Mouse (Mus musculus) NIH3T3 (cell line): ENCODE data around the gene Snta1.

ENCODE experiments used
- DNase-seq: peaks from one replicate; pipeline ENCODE4 v3.0.0-alpha.2; 2012; ENCODE audit warnings: low read depth

Snta1 gene

DNA sequence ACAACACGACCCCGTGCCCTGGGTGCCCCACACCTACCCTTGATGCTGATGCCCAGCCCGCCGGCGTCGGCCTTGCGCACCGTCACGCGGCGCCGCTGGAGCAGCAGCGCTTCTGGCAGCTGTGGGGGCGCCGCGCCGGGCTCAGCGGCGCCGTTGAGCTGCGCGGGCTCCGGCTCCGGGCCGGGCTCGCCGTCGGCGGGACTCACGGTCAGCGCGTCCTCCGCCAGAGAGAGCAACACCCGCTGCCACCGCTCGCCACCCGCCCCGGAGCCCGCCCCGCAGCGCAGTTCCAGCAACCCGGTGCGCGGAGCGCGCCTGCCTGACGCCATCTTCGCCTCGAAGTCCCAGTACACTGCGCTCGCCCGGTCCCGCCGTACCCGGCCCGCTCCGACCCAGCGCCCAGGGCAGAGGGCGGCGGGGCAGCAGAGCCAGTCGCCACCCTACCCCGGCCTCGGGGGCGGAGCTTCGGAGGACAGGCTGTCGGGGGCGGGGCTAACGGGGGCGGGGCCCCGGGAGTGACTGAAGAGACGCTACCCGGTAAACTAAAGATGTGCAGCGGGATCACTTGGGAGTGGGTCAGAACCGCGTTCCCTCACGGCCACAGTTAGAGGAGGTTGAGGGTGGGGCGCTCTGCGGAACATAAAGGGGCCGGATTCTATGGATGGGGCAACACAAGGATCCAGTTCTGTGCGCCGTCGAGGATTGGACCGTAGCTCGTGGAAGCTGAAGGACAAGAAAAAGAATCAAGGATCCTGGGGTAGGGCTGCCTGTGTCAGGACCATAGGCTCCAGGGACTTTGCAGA lies at the start of gene Snta1:
Snta1 (minus strand) TSS at position 457 of the 803 bp plus-strand sequence.
- DNase-seq: no peak

DNA sequence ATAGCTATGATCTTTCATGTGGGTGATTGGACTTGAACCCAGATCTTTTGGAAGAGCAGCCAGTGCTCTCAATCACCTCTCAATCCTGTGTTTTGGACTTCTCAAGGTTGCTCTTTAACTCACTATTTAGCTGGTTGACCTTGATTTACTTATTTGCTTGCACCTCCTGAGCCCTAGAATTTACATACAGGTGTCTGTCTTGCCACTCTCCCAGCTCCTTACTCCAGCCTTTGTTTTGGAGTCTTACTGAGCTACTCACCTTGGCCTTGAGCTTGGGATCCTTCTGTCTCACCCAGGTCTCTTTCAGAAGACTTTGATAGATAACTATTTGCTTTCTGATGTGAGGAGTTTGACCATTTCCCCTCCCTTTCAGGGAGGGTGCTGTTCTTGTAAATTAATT lies 48.7 kb upstream of the Snta1 start:
- no peak for DNase-seq

DNA sequence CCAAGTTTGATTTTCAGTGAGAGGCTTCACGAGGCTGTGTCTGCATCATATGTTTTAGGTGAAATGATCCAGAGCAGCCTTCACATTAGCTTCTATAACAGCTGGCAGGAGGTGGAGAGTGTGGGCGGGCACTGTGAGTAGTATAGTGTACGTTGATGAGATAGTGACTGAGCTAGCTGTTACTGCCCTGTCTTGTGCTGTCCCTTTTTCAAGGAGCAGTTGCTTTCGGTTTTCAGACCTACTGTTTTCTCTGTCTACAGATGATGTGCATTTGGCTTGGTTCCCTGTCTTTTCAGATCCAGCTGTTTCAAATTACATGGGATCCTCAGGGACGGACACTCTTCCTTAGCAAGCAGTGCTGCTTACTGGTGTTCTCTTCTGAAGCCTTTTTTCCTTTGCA lies 47.9 kb upstream of the Snta1 start:
- peak; percentile 85 for DNase-seq

DNA sequence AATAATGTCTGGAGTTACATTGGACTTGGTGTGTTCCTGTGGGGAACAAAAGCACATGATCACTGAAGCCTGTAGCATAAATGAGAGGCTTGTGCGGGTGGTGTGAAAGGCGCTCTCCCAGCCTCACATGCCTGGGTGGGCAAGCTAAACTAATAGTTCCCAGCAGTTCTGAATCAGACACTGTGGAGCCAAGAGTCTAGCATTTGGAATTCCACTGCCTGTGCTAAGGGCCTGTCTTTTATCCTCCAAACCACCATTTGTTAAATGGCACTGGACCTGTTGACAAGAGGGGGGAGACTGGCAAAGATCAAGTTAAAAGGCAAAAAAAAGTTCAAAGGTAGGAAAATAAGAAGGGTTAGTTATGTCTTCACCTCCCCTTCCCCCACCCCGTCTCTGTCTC lies 46.7 kb upstream of the Snta1 start:
- DNase-seq: peak; percentile 84

DNA sequence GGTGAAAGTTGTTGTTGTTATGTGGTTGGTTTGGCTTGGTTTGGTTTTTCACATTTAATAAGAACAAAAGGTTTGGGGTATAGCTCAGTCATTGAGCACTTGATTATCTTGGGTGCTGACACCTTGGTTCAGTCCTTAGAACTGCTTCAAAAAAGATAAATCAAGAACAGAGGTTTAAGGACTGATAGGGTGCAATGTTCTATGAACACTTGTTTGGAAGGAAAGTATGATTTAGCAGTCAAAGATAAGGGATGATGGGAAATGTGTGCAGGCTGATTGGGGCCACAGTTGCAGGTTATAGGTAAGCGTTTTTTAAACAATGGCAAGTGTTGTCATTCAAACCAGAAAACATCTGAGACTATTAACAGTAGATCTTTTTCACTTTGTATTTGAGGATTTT lies 46.2 kb upstream of the Snta1 start:
- no peak for DNase-seq

DNA sequence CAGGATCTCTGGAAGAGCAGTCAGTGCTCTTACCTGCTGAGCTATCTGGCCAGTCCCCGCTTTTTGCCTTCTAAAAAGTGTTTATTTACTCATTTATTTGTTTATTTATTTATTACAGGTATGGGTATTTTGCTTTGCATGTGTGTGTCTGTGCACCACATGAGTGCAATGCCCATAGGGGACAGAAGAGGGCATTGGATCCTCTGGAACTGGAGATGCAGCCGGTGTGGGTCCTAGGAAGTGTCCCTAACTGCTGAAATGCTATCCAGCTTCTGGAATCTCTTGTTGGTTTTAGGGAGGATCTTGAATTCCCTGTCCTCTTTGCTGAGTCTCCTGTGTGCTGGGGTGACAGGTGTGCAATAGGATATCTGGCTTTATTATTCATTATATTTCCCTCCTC lies 45.1 kb upstream of the Snta1 start:
- DNase-seq: no peak

DNA sequence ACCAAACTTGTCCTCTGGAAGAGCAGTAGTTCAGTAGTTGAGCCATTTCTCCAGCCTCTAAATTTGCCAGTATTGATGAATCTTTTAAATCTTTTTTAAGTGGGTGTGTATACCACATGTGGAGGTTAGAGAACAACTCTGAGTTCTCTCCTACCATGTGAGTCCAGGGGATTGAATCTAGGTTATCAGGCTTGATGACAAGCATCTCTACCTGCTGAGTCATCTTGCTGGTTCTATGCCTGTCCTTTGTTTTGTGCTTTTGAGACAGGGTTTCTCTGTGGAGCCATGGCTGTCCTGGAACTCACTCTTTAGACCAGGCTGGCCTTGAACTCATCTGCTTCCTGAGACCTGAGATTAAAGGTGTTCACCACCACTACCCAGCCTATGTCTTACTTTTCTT lies 40.7 kb upstream of the Snta1 start:
- DNase-seq: no peak

DNA sequence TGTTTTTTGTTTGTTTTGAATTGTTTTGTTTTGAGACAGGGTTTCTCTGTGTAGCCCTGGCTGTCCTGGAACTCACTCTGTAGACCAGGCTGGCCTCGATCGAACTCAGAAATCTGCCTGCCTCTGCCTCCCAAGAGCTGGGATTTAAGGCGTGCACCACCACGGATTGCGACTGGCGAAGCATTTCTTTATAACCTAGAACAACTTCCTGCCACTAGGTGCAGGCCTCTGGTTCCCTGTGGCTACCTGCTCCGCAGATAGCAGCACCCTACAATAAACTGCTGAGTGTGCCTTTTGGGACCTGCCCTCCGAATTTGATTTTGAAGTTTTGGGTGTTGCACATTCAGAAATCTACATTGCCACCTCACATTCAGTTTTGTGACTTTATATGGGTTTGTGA lies 39.9 kb upstream of the Snta1 start:
- no peak for DNase-seq

DNA sequence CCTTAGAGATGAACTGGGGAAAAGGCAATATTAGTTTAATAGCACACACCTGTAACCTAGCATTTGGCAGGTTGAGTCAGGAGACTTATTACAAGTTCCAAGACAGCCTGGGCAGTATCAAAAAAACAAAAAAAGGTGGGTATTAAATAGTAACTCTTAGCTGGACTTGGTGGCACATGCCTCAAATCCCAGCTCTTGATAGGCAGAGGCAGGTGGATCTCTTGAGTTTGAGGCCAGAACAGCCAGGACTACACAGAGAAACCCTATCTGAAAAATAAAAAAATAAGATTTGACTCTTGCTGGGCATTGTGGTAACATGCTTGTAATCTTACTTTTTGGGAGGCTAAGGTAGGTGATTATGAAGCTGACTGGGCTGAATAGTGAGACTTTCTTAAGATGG lies 32.6 kb upstream of the Snta1 start:
- no peak for DNase-seq

DNA sequence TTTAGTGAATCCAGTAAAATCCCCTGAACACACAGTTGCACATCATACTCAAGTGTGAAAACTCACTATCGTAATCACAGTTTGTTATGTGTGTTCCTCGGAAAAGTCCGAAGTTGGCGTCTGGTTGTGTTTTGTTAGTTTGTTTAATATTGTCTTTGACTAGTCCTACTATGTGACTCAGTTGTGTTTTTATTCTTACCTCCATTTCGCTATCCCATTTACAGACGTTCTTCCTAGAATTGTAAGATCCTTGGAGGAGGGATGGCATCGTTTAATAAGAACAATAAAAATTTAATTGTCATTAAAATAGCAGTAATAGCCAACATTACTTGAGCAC lies 29.3 kb upstream of the Snta1 start:
- DNase-seq: no peak

DNA sequence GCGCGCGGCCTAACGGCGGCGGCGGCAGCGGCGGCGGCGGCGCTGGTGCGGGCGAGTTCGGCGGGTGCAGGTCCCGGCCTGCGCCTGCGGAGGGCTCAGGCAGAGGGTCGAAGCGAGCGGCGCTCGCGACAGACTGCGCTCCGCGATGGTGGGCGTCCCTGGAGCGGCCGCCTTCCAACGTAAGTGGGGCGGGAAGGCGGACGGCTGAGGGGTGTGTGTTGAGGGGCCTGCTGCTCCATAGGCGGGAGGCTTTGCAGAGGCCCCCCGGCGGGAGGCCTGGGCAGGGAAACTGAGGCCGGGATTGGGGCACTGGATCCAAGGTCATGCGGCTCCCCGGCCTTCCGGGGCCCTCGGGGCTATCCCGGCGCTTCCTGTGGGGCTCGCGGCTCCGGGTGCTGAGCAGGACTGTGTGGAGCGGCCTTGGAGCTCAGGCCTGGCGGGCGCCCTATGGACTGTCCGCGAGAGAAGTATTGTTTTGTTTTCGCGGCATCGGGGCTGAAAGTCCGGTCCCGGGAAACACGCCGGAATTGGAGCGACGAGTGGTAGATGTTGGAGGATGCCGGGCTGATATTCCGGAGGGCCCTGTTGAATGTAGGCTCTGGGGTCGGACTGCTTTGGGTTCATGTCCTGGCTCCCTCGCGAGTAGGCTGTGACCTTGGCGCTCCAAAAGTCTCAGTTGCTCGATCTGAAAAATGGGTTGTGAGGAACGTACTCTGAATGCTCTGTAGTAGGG lies 28.7 kb upstream of the Snta1 start, which contains the start of gene Cbfa2t2:
Cbfa2t2 (plus strand) TSS at position 24 of the 733 bp plus-strand sequence.
- peak; percentile 70 for DNase-seq

DNA sequence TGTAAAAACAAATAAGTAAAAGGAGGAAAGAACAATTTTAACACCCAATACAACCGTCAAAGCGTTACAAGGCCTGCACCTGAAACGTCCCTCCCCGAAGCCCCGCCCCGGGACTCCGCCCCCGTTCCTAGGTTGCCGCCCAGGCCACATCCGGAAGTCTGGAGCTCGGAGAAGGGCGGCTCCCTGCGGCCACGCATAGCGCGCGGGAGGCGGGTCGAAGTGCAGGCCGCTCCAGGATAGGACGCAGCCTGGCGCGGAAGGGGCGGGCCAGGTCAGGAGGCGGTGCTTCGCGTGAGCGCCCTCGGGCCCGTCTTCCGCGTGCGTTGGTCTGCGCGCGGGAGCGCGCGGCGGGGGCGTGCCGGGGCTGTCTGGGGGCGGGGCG lies 28.2 kb upstream of the Snta1 start:
- peak; percentile 99 for DNase-seq

DNA sequence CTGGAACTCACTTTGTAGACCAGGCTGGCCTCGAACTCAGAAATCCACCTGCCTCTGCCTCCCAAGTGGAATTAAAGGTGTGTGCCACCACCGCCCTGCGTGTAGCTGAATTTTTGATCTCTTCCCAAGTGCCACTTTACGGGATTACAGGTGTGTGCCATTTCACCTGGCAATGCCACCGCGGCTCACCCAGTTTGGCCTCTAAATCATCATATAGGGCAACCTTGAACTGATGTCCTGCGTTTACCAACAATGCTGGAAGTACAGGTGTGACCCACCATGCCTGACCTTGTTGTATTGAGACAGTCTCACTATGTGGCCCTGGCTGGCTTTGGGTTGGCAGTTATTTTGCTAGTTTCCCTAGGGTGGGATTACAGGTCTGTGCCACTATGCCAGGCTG lies 26.8 kb upstream of the Snta1 start:
- DNase-seq: no peak

DNA sequence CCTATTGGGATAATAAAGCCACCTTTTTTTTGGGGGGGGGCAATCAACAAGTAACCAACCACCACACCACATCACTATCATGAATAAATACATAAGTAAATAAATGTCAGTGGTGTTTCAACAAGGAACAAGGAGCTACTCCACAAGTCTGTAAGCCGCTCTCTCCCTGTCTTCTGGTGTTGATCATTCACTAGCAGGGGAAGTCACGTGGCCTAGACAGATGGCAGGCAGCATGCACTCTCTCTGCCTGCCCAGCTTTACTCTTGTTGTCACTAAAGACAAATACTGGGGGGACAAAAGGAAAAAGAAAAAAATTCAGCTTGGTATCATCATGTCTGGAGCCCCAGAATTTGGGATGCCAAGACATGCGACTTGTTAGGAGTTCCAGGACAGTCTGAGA lies 25.5 kb upstream of the Snta1 start:
- DNase-seq: no peak

DNA sequence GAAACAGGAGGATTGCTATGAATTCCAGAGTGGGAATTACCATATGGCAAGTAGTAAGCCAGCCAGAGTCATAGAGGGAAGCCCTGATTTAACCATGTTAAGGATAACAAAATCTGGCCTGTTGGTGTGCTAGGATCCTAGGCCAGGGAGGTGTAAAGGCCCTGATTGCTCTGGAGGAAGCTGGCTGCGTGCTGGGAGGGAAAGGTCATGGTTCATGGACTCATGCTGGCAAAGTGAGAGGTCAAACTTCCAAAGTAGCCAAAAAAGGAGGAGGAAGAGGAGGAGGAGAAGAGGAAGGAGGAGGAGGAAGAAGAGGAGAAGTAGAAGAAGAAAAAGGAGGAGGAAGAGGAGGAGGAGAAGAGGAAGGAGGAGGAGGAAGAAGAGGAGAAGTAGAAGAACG lies 24.8 kb upstream of the Snta1 start:
- DNase-seq: no peak

DNA sequence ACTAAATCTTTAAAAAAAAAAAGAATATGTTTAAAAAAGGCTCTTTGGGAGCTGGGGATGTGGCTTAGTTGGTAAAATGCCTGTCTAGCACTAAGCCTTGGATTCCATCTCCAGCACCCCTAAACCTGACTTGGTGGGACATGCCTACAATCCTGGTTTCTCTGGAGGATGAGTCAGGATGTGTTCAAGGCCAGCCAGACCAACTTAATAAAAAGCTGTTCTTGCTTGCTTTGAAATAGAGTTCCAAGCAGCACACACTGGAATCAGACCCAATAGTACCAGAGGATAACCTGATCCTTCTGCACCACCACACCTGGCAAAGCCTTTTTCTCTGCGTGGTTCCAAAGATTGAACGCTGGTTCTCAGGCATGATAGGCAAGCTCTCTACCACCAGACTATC lies 22.7 kb upstream of the Snta1 start:
- no peak for DNase-seq

DNA sequence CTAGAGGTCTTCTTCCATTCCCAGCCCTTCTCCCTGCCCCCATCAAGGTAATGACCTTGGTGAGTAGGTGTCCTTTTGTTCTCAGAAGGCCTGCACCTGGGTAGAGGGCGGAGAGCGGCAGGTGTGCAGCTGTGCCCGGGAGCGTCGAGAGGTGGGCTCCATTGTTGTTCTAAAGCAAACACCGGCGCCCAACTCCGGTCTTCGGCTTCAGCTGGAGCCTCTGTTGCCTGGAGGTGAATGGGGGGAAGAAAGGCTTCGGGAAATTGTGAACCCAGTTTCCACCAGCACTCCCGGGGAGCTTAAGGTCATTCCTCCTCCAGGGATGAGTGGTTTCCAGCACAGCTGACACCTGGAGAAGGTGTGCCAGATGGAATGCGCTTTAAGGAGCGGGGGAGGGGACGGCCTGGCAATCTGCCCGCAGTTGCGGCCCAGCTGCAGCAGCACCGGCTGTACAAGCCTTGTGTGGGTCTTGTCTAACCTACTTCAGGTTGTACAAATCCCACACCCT lies 20.0 kb upstream of the Snta1 start:
- no peak for DNase-seq

DNA sequence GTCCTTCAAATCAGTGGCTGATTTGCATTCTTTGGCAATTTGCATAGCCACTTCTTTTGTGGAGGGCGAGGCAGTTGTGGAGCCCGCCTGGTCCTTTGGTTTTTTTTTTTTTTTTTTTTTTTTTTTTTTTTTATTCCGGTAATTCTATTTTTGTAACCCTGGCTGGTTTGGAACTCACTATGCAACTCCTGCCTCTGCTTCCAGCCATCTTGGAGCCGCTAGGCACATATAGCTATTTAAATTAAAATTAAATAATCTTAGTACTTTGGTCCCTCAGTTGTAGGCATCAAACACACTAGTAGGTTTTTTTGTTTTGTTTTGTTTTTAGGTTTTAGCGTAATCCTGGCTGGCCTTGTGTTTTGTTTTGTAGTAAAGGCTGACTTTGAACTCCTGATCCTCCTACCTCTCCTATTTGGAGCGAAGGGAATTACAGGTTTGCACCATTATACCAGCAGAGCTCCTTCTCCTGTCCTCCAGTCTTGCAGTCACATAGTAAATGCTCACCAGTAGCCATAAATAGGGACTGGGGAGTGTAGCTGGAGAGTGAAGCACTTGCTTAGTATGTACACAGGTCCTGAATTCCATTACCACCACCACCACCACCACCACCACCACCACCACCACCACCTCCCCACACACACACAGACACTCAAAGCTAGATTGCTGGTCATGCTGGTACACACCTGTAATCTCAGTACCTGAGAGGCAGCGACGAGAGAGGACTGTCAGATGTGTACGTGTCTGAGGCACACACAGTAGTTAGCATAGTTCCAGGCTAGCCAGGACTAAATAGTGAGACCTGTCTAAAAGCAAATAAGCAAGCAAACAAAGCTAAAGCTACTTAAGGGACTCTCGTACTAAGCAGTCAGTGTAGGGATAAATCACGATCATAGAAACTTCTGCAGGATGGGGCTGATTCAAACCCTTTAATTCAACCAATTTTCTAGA lies 19.3 kb upstream of the Snta1 start:
- no peak for DNase-seq

DNA sequence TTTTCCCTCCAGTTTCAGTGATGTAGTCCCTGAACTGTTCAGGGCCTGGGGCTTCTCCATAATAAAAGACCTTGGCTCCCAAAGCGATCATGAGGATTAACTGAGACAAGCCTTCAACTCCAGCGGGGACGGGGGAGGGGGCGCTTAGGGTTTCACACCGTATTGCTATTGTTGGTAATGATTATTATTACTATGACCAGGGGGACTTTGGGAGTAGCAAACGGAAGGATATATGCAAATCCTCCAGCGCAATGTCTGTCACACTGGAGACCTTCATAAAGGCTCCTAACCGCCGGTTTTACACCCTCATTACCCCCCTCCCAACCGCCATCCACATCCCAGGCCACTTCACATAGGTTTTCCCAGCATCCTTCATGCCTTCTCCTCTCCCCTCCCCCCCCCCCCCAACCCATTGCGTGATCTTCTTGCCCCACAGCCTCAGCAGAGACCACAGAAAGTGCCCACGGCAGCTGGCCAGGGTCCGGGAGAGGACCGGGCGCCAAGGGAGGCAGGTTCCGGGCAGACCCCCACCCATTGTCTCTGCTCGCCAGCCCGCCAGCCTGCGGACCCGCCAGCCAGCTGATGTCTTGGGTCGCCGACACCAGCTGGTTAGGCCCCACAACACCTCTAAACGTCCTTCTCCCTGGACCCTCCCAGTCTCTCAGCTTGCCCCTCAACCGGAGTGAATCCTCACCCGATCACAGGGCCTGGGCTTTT lies 18.4 kb upstream of the Snta1 start:
- DNase-seq: no peak

DNA sequence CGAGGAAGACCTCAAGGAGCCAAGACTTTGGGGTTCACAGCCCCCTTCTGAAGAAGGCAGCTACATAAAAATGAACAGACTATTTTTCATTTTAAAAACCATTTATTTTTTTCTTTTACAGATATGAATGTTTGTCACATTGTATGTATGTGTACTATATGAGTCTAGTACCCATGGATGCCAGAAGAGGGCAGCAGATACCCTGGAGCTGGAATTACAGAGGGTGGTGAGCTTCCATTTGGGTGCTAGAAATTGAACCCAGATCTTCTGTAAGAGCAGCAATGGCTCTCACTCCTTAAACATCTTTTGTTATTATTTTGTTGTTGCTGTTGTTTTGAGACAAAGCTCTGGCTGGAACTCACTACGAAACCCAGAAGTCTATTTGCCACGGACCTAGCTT lies 17.6 kb upstream of the Snta1 start:
- no peak for DNase-seq

DNA sequence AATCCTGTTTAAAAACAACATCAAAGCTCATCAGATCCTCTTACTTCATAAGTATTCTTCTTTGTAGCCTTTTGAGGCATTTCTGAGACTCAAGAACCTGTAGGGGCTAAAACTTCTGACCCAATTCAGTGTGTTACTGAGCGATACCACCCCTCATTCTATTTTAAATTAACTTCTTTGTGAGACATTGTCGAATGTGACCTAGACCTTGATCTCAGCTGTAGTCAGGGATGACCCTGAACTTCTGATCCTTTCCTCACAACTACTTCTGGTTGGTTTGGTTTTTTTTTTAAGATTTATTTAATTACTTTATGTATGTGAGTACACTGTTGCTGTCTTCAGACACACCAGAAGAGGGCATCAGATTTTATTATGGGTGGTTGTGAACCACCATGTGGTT lies 15.6 kb upstream of the Snta1 start:
- DNase-seq: no peak

DNA sequence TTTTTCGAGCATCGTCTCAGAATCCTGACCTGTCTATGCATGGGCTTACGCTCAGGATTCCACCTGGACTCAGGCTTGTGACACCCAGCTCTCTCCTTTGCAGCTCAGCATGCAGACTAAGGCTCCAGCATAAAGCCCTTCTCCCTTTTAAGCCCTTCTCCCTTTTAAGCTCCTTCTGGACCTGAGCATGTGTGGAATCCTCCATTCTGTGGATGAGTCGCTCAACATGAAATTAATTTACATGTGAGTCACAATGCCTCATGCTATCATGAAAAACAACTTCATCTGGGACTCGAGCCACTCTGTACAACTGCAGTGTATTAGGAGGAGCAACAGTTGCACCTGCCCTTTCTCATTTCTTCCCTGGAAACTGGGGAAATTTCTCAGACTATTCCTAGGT lies 14.3 kb upstream of the Snta1 start:
- DNase-seq: peak; percentile 57
